Mouse (Mus musculus): ENCODE measurements around the gene Tnxb. TPM values are rescaled to one million over a fixed set of nuclear protein-coding genes. Genes with fewer than 3 reads are reported as not detected.
A peak's percentile ranks its signal among the peaks of the same experiment; 100 is the strongest.

Tnxb gene
- total and polyA plus RNA-seq, 2 experiments from 2014 or later = 0.28 to 3.1 TPM

GRCm38 (mm10) chr17:34645831-34646511 lies 24.4 kb upstream of the Tnxb start:
- no peak for TF ChIP-seq CTCF (IDR thresholded peaks at IDR 0.05; ENCODE audit: low read depth)
- Histone ChIP-seq H3K4me3 (ENCODE audit: low read length) (no peak overlapping the region), H3K27me3 (ENCODE audit: insufficient read depth, low read length) (no peaks in the 10 kb centered on the region), H3K4me2 (ENCODE audit: low read depth, low read length) (peak overlapping the region; percentile 89), H3K9ac (replicated peaks; ENCODE audit: low read length) (no peak overlapping the region), H3K4me1 (ENCODE audit: insufficient read depth, low read length) (peaks cover 18% of the 10 kb centered on the region), H3K36me3 (ENCODE audit: insufficient read depth, low read length) (peaks cover 15% of the 10 kb centered on the region), H3K9me3 (ENCODE audit: low read length) (no peaks in the 10 kb centered on the region), H3K27ac (no peak overlapping the region)
- ATAC-seq (no peak), DNase-seq (ENCODE audit: low spot score) (peak; percentile 44)
- 73% methylated on average over 30 of the region's 30 CpGs for WGBS

GRCm38 (mm10) chr17:34646906-34647787 lies 23.2 kb upstream of the Tnxb start, which contains the start of gene Atf6b:
Gene Atf6b, plus strand, starts transcription at chr17:34647146.
- peak within 1 kb of the TSS; percentile 78 for H3K27ac ChIP-seq
- peaks cover 25% of the 10 kb centered on the region for H3K36me3 ChIP-seq (ENCODE audit: insufficient read depth, low read length)
- H3K4me2 ChIP-seq (ENCODE audit: low read depth, low read length) = peak within 1 kb of the TSS; percentile 89
- peak within 1 kb of the TSS; percentile 72 for H3K4me3 ChIP-seq (ENCODE audit: low read length)
- peaks cover 13% of the 10 kb centered on the region for H3K4me1 ChIP-seq (ENCODE audit: insufficient read depth, low read length)
- no peaks in the 10 kb centered on the region for H3K27me3 ChIP-seq (ENCODE audit: insufficient read depth, low read length)
- TF ChIP-seq CTCF (IDR thresholded peaks at IDR 0.05; ENCODE audit: low read depth) = no peak
- DNase-seq (ENCODE audit: low spot score) (peak; percentile 98), ATAC-seq (peak; percentile 97)
- H3K9ac ChIP-seq (replicated peaks; ENCODE audit: low read length) = peak within 1 kb of the TSS; percentile 83
- WGBS = under 1% methylated on average over 63 of the region's 66 CpGs
- H3K9me3 ChIP-seq (ENCODE audit: low read length) = no peaks in the 10 kb centered on the region

- Histone ChIP-seq H3K4me1 (ENCODE audit: insufficient read depth, low read length) (peaks cover 13% of the 10 kb centered on the region), H3K4me3 (ENCODE audit: low read length) (peak overlapping the region; percentile 72; the same call in 1 of the 2 replicates), H3K36me3 (ENCODE audit: insufficient read depth, low read length) (peaks cover 37% of the 10 kb centered on the region), H3K4me2 (ENCODE audit: low read depth, low read length) (peak overlapping the region; percentile 89), H3K27ac (no peak overlapping the region), H3K9me3 (ENCODE audit: low read length) (no peaks in the 10 kb centered on the region), H3K27me3 (ENCODE audit: insufficient read depth, low read length) (no peaks in the 10 kb centered on the region), H3K9ac (replicated peaks; ENCODE audit: low read length) (peak overlapping the region; percentile 83; the same call in 1 of the 2 replicates)
- no peak for ATAC-seq
- DNase-seq (ENCODE audit: low spot score) = no peak
- WGBS = 86% methylated on average over 16 of the region's 16 CpGs
- TF ChIP-seq CTCF (IDR thresholded peaks at IDR 0.05; ENCODE audit: low read depth) = no peak
Measured at GRCm38 (mm10) chr17:34648141-34648890, 22.0 kb upstream of the Tnxb start.

GRCm38 (mm10) chr17:34649106-34649864 lies 21.1 kb upstream of the Tnxb start:
- ATAC-seq = no peak
- H3K36me3 ChIP-seq (ENCODE audit: insufficient read depth, low read length) = peaks cover 42% of the 10 kb centered on the region
- H3K9me3 ChIP-seq (ENCODE audit: low read length) = no peaks in the 10 kb centered on the region
- H3K27me3 ChIP-seq (ENCODE audit: insufficient read depth, low read length) = no peaks in the 10 kb centered on the region
- no peak for DNase-seq (ENCODE audit: low spot score)
- no peak overlapping the region for H3K4me2 ChIP-seq (ENCODE audit: low read depth, low read length)
- no peak overlapping the region for H3K4me3 ChIP-seq (ENCODE audit: low read length)
- H3K27ac ChIP-seq = no peak overlapping the region
- WGBS = 88% methylated on average over 18 of the region's 18 CpGs
- H3K4me1 ChIP-seq (ENCODE audit: insufficient read depth, low read length) = peaks cover 12% of the 10 kb centered on the region
- no peak overlapping the region for H3K9ac ChIP-seq (replicated peaks; ENCODE audit: low read length)
- TF ChIP-seq CTCF (IDR thresholded peaks at IDR 0.05; ENCODE audit: low read depth) = no peak

GRCm38 (mm10) chr17:34650781-34651180 lies 19.6 kb upstream of the Tnxb start:
- 88% methylated on average over 14 of the region's 14 CpGs for WGBS
- TF ChIP-seq CTCF (IDR thresholded peaks at IDR 0.05; ENCODE audit: low read depth) = no peak
- Histone ChIP-seq H3K27me3 (ENCODE audit: insufficient read depth, low read length) (no peaks in the 10 kb centered on the region), H3K4me3 (ENCODE audit: low read length) (no peak overlapping the region), H3K27ac (no peak overlapping the region), H3K9me3 (ENCODE audit: low read length) (no peaks in the 10 kb centered on the region), H3K4me1 (ENCODE audit: insufficient read depth, low read length) (peaks cover 7% of the 10 kb centered on the region; the same call in 1 of the 2 replicates), H3K4me2 (ENCODE audit: low read depth, low read length) (no peak overlapping the region), H3K36me3 (ENCODE audit: insufficient read depth, low read length) (peaks cover 42% of the 10 kb centered on the region), H3K9ac (replicated peaks; ENCODE audit: low read length) (no peak overlapping the region)
- no peak for DNase-seq (ENCODE audit: low spot score)
- no peak for ATAC-seq

Data from hindbrain, postnatal 0 days (tissue).